Comparison of ENCODE assay signal across 13 mouse cellular contexts in the genomic region with DNA sequence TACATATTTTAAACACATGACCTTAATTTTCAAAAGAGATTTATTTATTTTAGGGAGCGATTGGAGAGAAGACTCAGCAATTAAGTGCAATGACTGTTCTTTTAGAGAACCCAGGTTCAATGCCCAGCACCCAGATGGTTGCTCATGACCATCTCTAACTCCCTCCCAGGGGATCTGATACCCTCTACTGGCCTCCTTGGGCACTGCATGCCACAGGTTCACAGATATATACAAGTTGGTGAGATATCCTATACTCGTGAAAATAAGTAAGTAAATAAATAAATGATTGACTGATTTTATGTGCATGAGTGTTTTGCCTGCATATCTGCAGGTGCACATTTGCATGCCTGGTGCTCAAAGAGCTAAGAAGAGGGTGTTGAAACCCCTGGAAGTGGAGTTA. TPM values are rescaled to one million over a fixed set of nuclear protein-coding genes. Genes with fewer than 3 reads are reported as not detected.
DNase-seq lines count a peak whose midpoint lies in the region; ATAC-seq and TF ChIP-seq lines count a peak whose summit lies in the region.
"Had no signal": no experiment of that assay in that cellular context is flagged by ENCODE, and none has a peak within 500 bp of the region (broad histone marks: within the 10 kb centered on the region; RNA-seq: fewer than 3 reads in every experiment).

No protein-coding gene starts in this region.

- H3K4me2 ChIP-seq in kidney, embryonic 14.5 days (replicated peaks; ENCODE audit: low read depth, low read length) = no peak overlapping the region
- H3K4me2 ChIP-seq: limb, embryonic 15.5 days had no signal

- no peak for TF ChIP-seq POLR2A in kidney, adult 2 months (IDR thresholded peaks at IDR 0.05; ENCODE audit: low read depth, low read length)
- TF ChIP-seq POLR2A in thymus, adult 2 months (IDR thresholded peaks at IDR 0.05; ENCODE audit: control insufficient read depth, extremely low read depth, insufficient read depth, low read length, poor library complexity) = no peak
- no peak for TF ChIP-seq POLR2A in cerebellum, adult 2 months (IDR thresholded peaks at IDR 0.05; ENCODE audit: borderline replicate concordance, insufficient read depth, low read length)

- no peak overlapping the region for H3K4me3 ChIP-seq in kidney, adult 2 months (ENCODE audit: insufficient read depth, low read depth, low read length)
- no peak overlapping the region for H3K4me3 ChIP-seq in kidney, embryonic 14.5 days (ENCODE audit: low read length)
- H3K4me3 ChIP-seq in thymus, adult 2 months (ENCODE audit: control insufficient read depth, insufficient read depth, low read length) = no peak overlapping the region
- H3K4me3 ChIP-seq in cerebellum, adult 2 months (replicated peaks; ENCODE audit: insufficient read depth, low read depth, low read length) = no peak overlapping the region
- H3K4me3 ChIP-seq: erythroblast, embryonic 14.5 days; limb, embryonic 15.5 days had no signal

- DNase-seq in kidney, adult 2 months = no peak
- peak; percentile 25 for DNase-seq in thymus, adult 2 months
- DNase-seq in thymus, adult 18-20 months = no peak
- peak; percentile 5 for DNase-seq in c-Kit-positive CD71-positive TER-119-negative erythroid progenitor cells, embryonic 14.5 days (ENCODE audit: low read depth)
- no peak for DNase-seq in cerebellum, adult 9-10 months
- DNase-seq in cerebellum, adult 2 months = no peak
- DNase-seq: cerebellum, adult 9-11 months; gastrocnemius, postnatal 14 days had no signal

- 45% methylated on average over 2 of the region's 2 CpGs for WGBS in kidney, adult 2 months
- 52% methylated on average over 2 of the region's 2 CpGs for WGBS in kidney, embryonic 14.5 days
- WGBS in thymus, adult 2 months = 44% methylated on average over 2 of the region's 2 CpGs
- 56% methylated on average over 2 of the region's 2 CpGs for WGBS in cerebellum, adult 2 months

- no peaks in the 10 kb centered on the region for H3K27me3 ChIP-seq in kidney, adult 2 months (replicated peaks; ENCODE audit: control insufficient read depth, insufficient read depth, low read length)
- no peaks in the 10 kb centered on the region for H3K27me3 ChIP-seq in kidney, embryonic 14.5 days (ENCODE audit: control insufficient read depth, insufficient read depth, low read length)
- H3K27me3 ChIP-seq in thymus, adult 2 months (ENCODE audit: control insufficient read depth, insufficient read depth, low read length) = no peaks in the 10 kb centered on the region
- no peaks in the 10 kb centered on the region for H3K27me3 ChIP-seq in cerebellum, adult 2 months (ENCODE audit: control insufficient read depth, insufficient read depth, low read length)
- H3K27me3 ChIP-seq: limb, embryonic 15.5 days had no signal

- no peaks in the 10 kb centered on the region for H3K9me3 ChIP-seq in kidney, embryonic 14.5 days (ENCODE audit: control insufficient read depth, low read length)
- H3K9me3 ChIP-seq: limb, embryonic 15.5 days had no signal

- ATAC-seq in kidney, embryonic 14.5 days (ENCODE audit: low FRiP score, low TSS enrichment) = no peak
- no peak for ATAC-seq in activated CD4-positive, CD25-positive, alpha-beta regulatory T cell, adult 4 months

- no peaks in the 10 kb centered on the region for H3K4me1 ChIP-seq in kidney, adult 2 months (ENCODE audit: control insufficient read depth, insufficient read depth, low read length)
- H3K4me1 ChIP-seq in kidney, embryonic 14.5 days (ENCODE audit: control insufficient read depth, insufficient read depth, low read length) = peaks cover 7% of the 10 kb centered on the region; the same call in 1 of the 2 replicates
- H3K4me1 ChIP-seq in thymus, adult 2 months (replicated peaks; ENCODE audit: control insufficient read depth, insufficient read depth, low read length) = no peaks in the 10 kb centered on the region
- no peaks in the 10 kb centered on the region for H3K4me1 ChIP-seq in cerebellum, adult 2 months (ENCODE audit: control insufficient read depth, insufficient read depth, low read length)

- no peaks in the 10 kb centered on the region for H3K36me3 ChIP-seq in kidney, adult 2 months (ENCODE audit: control insufficient read depth, insufficient read depth, low read length)
- H3K36me3 ChIP-seq in kidney, embryonic 14.5 days (ENCODE audit: control insufficient read depth, insufficient read depth, low read length) = no peaks in the 10 kb centered on the region
- H3K36me3 ChIP-seq in thymus, adult 2 months (ENCODE audit: control insufficient read depth, insufficient read depth, low read length) = no peaks in the 10 kb centered on the region
- H3K36me3 ChIP-seq: limb, embryonic 15.5 days had no signal

- H3K27ac ChIP-seq in kidney, adult 2 months (ENCODE audit: insufficient read depth, low read depth, low read length) = no peak overlapping the region
- no peak overlapping the region for H3K27ac ChIP-seq in kidney, embryonic 14.5 days (ENCODE audit: low read depth, low read length)
- no peak overlapping the region for H3K27ac ChIP-seq in thymus, adult 2 months (ENCODE audit: control insufficient read depth, insufficient read depth, low read length)
- no peak overlapping the region for H3K27ac ChIP-seq in cerebellum, adult 2 months (ENCODE audit: insufficient read depth, low read length)
- H3K27ac ChIP-seq: limb, embryonic 15.5 days had no signal

- no peak overlapping the region for H3K9ac ChIP-seq in kidney, embryonic 14.5 days (ENCODE audit: low read depth, low read length)
- H3K9ac ChIP-seq: limb, embryonic 15.5 days had no signal

- peak; percentile 35 for TF ChIP-seq CTCF in kidney, adult 2 months (conservative IDR thresholded peaks at IDR 0.05; ENCODE audit: insufficient read depth, insufficient read length, low read depth, low read length)
- TF ChIP-seq CTCF in thymus, adult 2 months (IDR thresholded peaks at IDR 0.05; ENCODE audit: borderline replicate concordance, control insufficient read depth, extremely low read depth, insufficient read depth, low read length, poor library complexity) = no peak
- no peak for TF ChIP-seq CTCF in cerebellum, adult 2 months (IDR thresholded peaks at IDR 0.05; ENCODE audit: borderline replicate concordance, insufficient read depth, low read depth, low read length)

RNA-seq across cellular contexts. Expression of gene Tbx15, which starts 48.1 kb away (rescaled TPM):
- polyA plus RNA-seq in kidney, adult 2 months (2012; rRNA removed) = 0.07 and 0.72 TPM in 2 replicates
- 0.09 TPM in 1 of 2 replicates, not detected in the other for polyA plus RNA-seq in kidney, embryonic 14.5 days (2014; fragmentation: Nextera tagmentation; extraction: Ambion mirVana)
- polyA plus RNA-seq in thymus, adult 2 months (2012; rRNA removed) = 0.34 and 0.62 TPM in 2 replicates
- polyA plus RNA-seq in cerebellum, adult 2 months (2012; rRNA removed) = 0.74 and 0.79 TPM in 2 replicates
- polyA plus RNA-seq in activated CD4-positive, CD25-positive, alpha-beta regulatory T cell, adult 4 months (2017; shearing (Covaris generic)) = not detected
- polyA plus RNA-seq: erythroblast, embryonic 14.5 days; large intestine, adult 2 months had no signal

Comparison
In these comparisons a context has a peak if more than half of its experiments do, and no peak if none do; other contexts are left out.
1. DNase-seq: peak in thymus, adult 2 months (single experiment) and c-Kit-positive CD71-positive TER-119-negative erythroid progenitor cells, embryonic 14.5 days (single experiment); none in kidney, adult 2 months (single experiment), thymus, adult 18-20 months (0 of 2), cerebellum, adult 9-10 months (single experiment) and cerebellum, adult 2 months (0 of 2).